Mouse (Mus musculus) liver, postnatal 0 days (tissue): Measurements from ENCODE around the gene St8sia2.

Source experiments
- CTCF ChIP-seq: sonication (generic); IDR thresholded peaks from 2 replicates; pipeline ENCODE4 v1.5.1; 2016; ENCODE audit warnings: antibody characterized with exemption, low read depth
- EP300 ChIP-seq: IDR thresholded peaks from 2 replicates; pipeline ENCODE4 v1.6.1; 2016; ENCODE audit warnings: antibody characterized with exemption, low read depth, mild to moderate bottlenecking

GRCm38 (mm10) chr7:74061076-74061475, 47.6 kb upstream of the St8sia2 start:
- TF ChIP-seq EP300 (no peak), CTCF (no peak)
